Mouse (Mus musculus) spleen, postnatal 14 days (tissue): ENCODE data around the gene Olfr199.
"Not testable (repeated sequence)": the region's sequence is repeated elsewhere in the genome, so short reads cannot be mapped to it uniquely, and the experiment has no call there.

Experiments used
- DNase-seq, 2 experiments: peaks; one replicate each; pipeline ENCODE4 v3.0.0; 2021 to 2022; ENCODE audit warnings: low spot score in 2 of 2

Gene Olfr199

GRCm38 (mm10) chr16:59219667-59220066 lies at the start of gene Olfr199:
Gene Olfr199, minus strand, starts transcription at chr16:59219767.
- DNase-seq, result not testable (repeated sequence)

GRCm38 (mm10) chr16:59269097-59269496 lies 49.5 kb upstream of the Olfr199 start:
- DNase-seq, result not testable (repeated sequence)

DNA sequence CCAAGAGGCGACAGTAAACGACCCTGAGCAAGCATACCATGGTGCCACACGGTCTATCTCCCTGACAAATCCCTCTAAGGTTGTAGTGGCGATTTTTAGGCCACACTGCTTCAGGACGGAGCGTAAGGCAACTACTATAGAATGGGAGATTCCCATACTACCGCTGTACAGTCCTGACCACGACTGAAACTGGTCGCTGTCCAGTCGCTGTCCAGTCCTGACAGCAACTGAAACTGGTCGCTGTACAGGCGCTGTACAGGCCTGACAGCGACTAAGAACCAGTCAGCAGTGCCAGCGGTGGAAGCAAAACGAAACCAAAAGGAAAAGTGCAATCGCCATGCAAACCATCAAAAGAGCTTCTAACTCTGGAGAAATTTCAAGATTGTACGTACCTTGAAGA lies 30.1 kb upstream of the Olfr199 start:
- no peak for DNase-seq

GRCm38 (mm10) chr16:59217861-59218260 lies 1.7 kb downstream of the Olfr199 start:
- not testable (repeated sequence) for DNase-seq

GRCm38 (mm10) chr16:59203433-59203832 lies 16.1 kb downstream of the Olfr199 start, which contains the start of gene Olfr198:
Gene Olfr198, minus strand, starts transcription at chr16:59203533.
- DNase-seq, result not testable (repeated sequence)

- DNase-seq, result no peak
These were observed 49.2 kb downstream of the Olfr199 start, which contains the start of gene Olfr196 for GRCm38 (mm10) chr16:59170354-59170753. Gene Olfr196, minus strand, starts transcription at chr16:59170454.
